Mouse (Mus musculus) C2C12 (cell line): ENCODE data around the gene Lca5.

Experiments
- CTCF ChIP-seq: IDR thresholded peaks from one replicate; pipeline ENCODE4 v1.5.1; 2011; ENCODE audit not compliant: control insufficient read depth, insufficient read depth, insufficient read length
- MAX ChIP-seq: IDR thresholded peaks from one replicate; pipeline ENCODE4 v1.6.1; 2011; ENCODE audit warnings: mild to moderate bottlenecking, control low read depth
- USF1 ChIP-seq: IDR thresholded peaks from one replicate; pipeline ENCODE4 v1.6.1; 2011; ENCODE audit warnings: low read depth, mild to moderate bottlenecking, control low read depth, moderate library complexity

- TF ChIP-seq CTCF (no peak), MAX (no peak), USF1 (no peak)
Observed at GRCm38 (mm10) chr9:83487771-83488470, 47.0 kb upstream of the Lca5 start.
